Mouse (Mus musculus) heart, embryonic 12.5 days (tissue): Measurements from ENCODE around the gene Agps. TPM values are rescaled to one million over a fixed set of nuclear protein-coding genes. Genes with fewer than 3 reads are reported as not detected.

Source experiments
- ATAC-seq: fragments of 200-750 bp; cut with Nextera tagmentation; 2 replicates; pipeline ENCODE4 v1.8.0; 2017; ENCODE audit warnings: moderate TSS enrichment, moderate library complexity; ENCODE audit not compliant: insufficient number of reproducible peaks, low FRiP score
- H3K27ac ChIP-seq: fragments of 300-500 bp; sonication (generic); 2 replicates; pipeline ENCODE4 v1.5.1; 2016; ENCODE audit warnings: mild to moderate bottlenecking, moderate library complexity; ENCODE audit not compliant: poor library complexity, severe bottlenecking
- H3K27me3 ChIP-seq: fragments of 300-500 bp; sonication (generic); replicated peaks from 2 replicates; pipeline ENCODE4 v1.6.1; 2016; ENCODE audit warnings: mild to moderate bottlenecking, moderate library complexity
- H3K36me3 ChIP-seq: fragments of 300-500 bp; sonication (generic); 2 replicates; pipeline ENCODE4 v1.6.1; 2016; ENCODE audit warnings: mild to moderate bottlenecking, moderate library complexity
- H3K4me1 ChIP-seq: fragments of 300-500 bp; sonication (generic); replicated peaks from 2 replicates; pipeline ENCODE4 v1.6.1; 2016; ENCODE audit warnings: mild to moderate bottlenecking
- H3K4me2 ChIP-seq: fragments of 300-500 bp; sonication (generic); 2 replicates; pipeline ENCODE4 v1.6.1; 2016; ENCODE audit warnings: mild to moderate bottlenecking, moderate library complexity
- H3K4me3 ChIP-seq: fragments of 300-500 bp; sonication (generic); 2 replicates; pipeline ENCODE4 v1.5.1; 2016; ENCODE audit warnings: mild to moderate bottlenecking
- H3K9ac ChIP-seq: fragments of 300-500 bp; sonication (generic); 2 replicates; pipeline ENCODE4 v1.6.1; 2016; ENCODE audit warnings: mild to moderate bottlenecking, moderate library complexity
- H3K9me3 ChIP-seq: fragments of 300-500 bp; sonication (generic); replicated peaks from 2 replicates; pipeline ENCODE4 v1.6.1; 2016; ENCODE audit warnings: mild to moderate bottlenecking, moderate library complexity
- WGBS: fragments of 180-500 bp; shearing (Covaris S2); methylation state at CpG from one replicate; pipeline ENCODE4 v1.1.7; 2016; 5-methylcytosine and 5-hydroxymethylcytosine counted together
- polyA plus RNA-seq: library from polyadenylated mRNA; unstranded; fragments of >200 nt; fragmentation: Nextera tagmentation; extraction: Ambion mirVana; gene quantifications from 2 replicates; pipeline ENCODE4 v1.2.1, GENCODE M21; 2016

Gene Agps
- polyA plus RNA-seq, 1 experiment from 2014 or later = 40.3 TPM

DNA sequence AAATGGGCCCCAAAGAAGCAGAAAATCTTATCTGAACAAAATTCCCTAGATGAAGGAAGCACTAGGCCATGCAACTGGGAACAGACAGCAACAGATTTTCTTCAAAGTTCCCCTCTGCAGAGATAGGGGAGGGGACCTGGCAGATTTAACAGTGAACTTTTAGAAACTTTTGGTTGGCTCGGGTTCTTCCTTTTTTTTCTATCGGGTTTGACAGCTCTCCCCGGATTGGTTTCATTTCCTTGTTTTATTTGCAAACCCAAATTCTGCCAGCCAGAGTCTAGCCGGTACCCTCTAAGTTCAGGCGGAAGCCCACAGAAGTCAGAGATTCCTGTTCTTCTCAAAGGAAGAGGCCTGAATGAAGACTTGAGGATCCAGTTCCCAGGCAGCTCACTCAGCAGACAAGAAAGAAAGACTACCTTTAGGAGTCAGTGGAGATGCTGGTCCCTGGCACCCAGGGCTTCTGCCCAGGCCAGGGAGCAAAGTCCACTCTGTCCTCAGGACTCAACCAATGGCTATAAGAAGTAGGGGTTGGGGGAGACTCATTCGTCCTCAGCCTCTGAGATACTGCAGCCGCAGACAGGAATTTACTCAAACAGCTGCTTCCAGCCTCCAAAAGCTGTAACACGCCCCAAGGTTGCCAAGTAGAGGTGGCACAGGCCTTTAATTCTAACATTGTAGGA is 2.9 kb upstream of the Agps start:
- 63% methylated on average over 8 of the region's 8 CpGs for WGBS

GRCm38 (mm10) chr2:75830233-75830632 is 1.7 kb upstream of the Agps start:
- H3K27ac ChIP-seq = no peak overlapping the region
- no peaks in the 10 kb centered on the region for H3K9me3 ChIP-seq
- no peak overlapping the region for H3K4me3 ChIP-seq
- 79% methylated on average over 7 of the region's 7 CpGs for WGBS
- no peaks in the 10 kb centered on the region for H3K27me3 ChIP-seq
- no peak overlapping the region for H3K4me2 ChIP-seq
- H3K9ac ChIP-seq = no peak overlapping the region
- no peak for ATAC-seq
- H3K36me3 ChIP-seq = no peaks in the 10 kb centered on the region
- peaks cover 13% of the 10 kb centered on the region; the same call in 1 of the 2 replicates for H3K4me1 ChIP-seq

More for the DNA sequence above, 2.9 kb upstream of the Agps start:
- Histone ChIP-seq H3K36me3 (no peaks in the 10 kb centered on the region), H3K27ac (no peak overlapping the region), H3K9ac (no peak overlapping the region), H3K27me3 (no peaks in the 10 kb centered on the region), H3K9me3 (no peaks in the 10 kb centered on the region), H3K4me3 (no peak overlapping the region), H3K4me2 (no peak overlapping the region), H3K4me1 (peaks cover 13% of the 10 kb centered on the region; the same call in 1 of the 2 replicates)
- ATAC-seq = no peak

DNA sequence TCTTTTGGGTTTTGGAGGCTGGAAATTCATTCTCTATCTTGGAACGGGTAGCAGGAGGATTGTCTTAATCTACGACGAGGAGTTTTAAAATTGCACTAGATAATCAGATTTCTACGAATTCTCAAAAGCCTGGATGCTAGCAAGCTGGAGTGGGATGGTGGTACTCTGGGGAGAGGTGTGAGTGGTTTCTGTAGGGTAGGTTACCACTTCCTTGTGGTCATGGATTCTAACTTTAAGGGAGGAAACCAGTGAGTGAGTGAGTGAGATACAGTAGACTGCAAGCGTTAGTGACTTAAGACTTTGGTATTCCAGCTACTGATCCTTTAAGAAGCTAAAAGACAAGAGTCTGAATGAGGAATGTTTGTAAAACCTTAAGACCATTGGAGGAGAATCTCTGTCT is 804 bp downstream of the Agps start:
- H3K27ac ChIP-seq = no peak overlapping the region
- H3K4me2 ChIP-seq = peak overlapping the region; percentile 84
- ATAC-seq = no peak
- WGBS = under 1% methylated on average over 5 of the region's 5 CpGs
- peak overlapping the region; percentile 78 for H3K9ac ChIP-seq
- H3K4me1 ChIP-seq = peaks cover 23% of the 10 kb centered on the region
- H3K4me3 ChIP-seq = peak overlapping the region; percentile 65
- H3K9me3 ChIP-seq = no peaks in the 10 kb centered on the region
- no peaks in the 10 kb centered on the region for H3K27me3 ChIP-seq
- no peaks in the 10 kb centered on the region for H3K36me3 ChIP-seq

GRCm38 (mm10) chr2:75834492-75834891 is 2.5 kb downstream of the Agps start:
- Histone ChIP-seq H3K27me3 (no peaks in the 10 kb centered on the region), H3K4me2 (no peak overlapping the region), H3K4me3 (no peak overlapping the region), H3K9me3 (no peaks in the 10 kb centered on the region), H3K4me1 (peaks cover 23% of the 10 kb centered on the region), H3K9ac (no peak overlapping the region), H3K36me3 (no peaks in the 10 kb centered on the region), H3K27ac (no peak overlapping the region)
- 84% methylated on average over 2 of the region's 2 CpGs for WGBS
- no peak for ATAC-seq

- Histone ChIP-seq H3K27me3 (no peaks in the 10 kb centered on the region), H3K36me3 (no peaks in the 10 kb centered on the region), H3K27ac (no peak overlapping the region), H3K4me2 (no peak overlapping the region), H3K4me3 (no peak overlapping the region), H3K4me1 (peaks cover 30% of the 10 kb centered on the region), H3K9me3 (no peaks in the 10 kb centered on the region), H3K9ac (no peak overlapping the region)
- ATAC-seq = no peak
- 74% methylated on average over 2 of the region's 2 CpGs for WGBS
Measured at GRCm38 (mm10) chr2:75842302-75842701, 10.3 kb downstream of the Agps start.

- no peaks in the 10 kb centered on the region for H3K9me3 ChIP-seq
- H3K9ac ChIP-seq = no peak overlapping the region
- H3K4me3 ChIP-seq = no peak overlapping the region
- no peaks in the 10 kb centered on the region for H3K27me3 ChIP-seq
- ATAC-seq = no peak
- H3K36me3 ChIP-seq = no peaks in the 10 kb centered on the region
- WGBS = 86% methylated on average over 1 of the region's 1 CpGs
- peaks cover 17% of the 10 kb centered on the region for H3K4me1 ChIP-seq
- no peak overlapping the region for H3K4me2 ChIP-seq
- no peak overlapping the region for H3K27ac ChIP-seq
Measured at GRCm38 (mm10) chr2:75847708-75848107, 15.7 kb downstream of the Agps start.

DNA sequence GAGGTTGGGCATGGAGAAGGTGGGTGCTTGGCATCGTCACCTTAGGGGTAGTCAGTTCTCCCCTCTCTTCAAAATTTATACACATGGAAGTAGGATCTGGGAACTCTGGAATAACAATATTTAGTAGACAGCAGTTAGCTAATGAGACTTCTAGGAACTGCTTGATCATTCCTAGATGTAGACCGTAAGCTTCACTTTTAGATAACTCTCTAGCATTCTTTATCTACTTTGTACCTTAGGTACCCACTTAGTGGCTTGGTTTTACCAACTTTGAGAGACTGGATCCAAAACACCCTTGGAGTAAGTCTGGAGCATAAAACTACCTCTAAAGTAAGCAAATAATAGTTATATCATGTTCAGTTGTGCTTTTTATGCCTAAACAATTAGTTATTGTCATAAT is 20.5 kb downstream of the Agps start:
- H3K4me3 ChIP-seq = no peak overlapping the region
- H3K36me3 ChIP-seq = peaks cover 13% of the 10 kb centered on the region
- peaks cover 4% of the 10 kb centered on the region; the same call in 1 of the 2 replicates for H3K4me1 ChIP-seq

GRCm38 (mm10) chr2:75854136-75854535 is 22.2 kb downstream of the Agps start:
- Histone ChIP-seq H3K4me2 (no peak overlapping the region), H3K4me1 (peaks cover 4% of the 10 kb centered on the region; the same call in 1 of the 2 replicates), H3K27me3 (no peaks in the 10 kb centered on the region), H3K4me3 (no peak overlapping the region), H3K36me3 (peaks cover 24% of the 10 kb centered on the region), H3K9ac (no peak overlapping the region), H3K9me3 (no peaks in the 10 kb centered on the region), H3K27ac (no peak overlapping the region)
- ATAC-seq = no peak
- WGBS = 45% methylated on average over 3 of the region's 3 CpGs

More for the DNA sequence above, 20.5 kb downstream of the Agps start:
- H3K4me2 ChIP-seq = no peak overlapping the region
- H3K27ac ChIP-seq = no peak overlapping the region
- ATAC-seq = no peak
- H3K9me3 ChIP-seq = no peaks in the 10 kb centered on the region
- H3K9ac ChIP-seq = no peak overlapping the region
- WGBS = 87% methylated on average over 2 of the region's 2 CpGs
- H3K27me3 ChIP-seq = no peaks in the 10 kb centered on the region

DNA sequence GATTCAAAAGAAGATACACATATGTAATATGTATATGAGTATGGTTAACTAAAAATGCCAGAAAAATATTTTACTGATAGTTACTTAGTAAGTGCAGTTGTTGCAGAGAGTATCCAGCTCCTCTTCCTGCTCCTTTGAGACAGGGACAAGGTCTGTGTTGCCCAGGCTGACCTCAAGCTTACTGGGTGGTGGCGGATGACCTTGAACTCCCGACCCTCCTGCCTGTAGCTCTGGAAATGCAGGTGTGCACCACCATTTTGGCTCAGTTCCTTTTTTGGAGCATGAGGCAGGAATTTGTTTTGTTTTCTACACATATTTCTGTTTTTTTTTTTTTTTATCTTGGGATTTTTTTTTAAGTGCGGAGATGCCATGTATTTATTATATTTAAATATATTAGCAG is 29.1 kb downstream of the Agps start:
- no peak overlapping the region for H3K9ac ChIP-seq
- WGBS = 96% methylated on average over 3 of the region's 3 CpGs
- H3K9me3 ChIP-seq = no peaks in the 10 kb centered on the region
- no peaks in the 10 kb centered on the region for H3K27me3 ChIP-seq
- no peaks in the 10 kb centered on the region for H3K4me1 ChIP-seq
- no peak overlapping the region for H3K27ac ChIP-seq
- H3K4me3 ChIP-seq = no peak overlapping the region
- H3K36me3 ChIP-seq = peaks cover 37% of the 10 kb centered on the region
- no peak overlapping the region for H3K4me2 ChIP-seq
- ATAC-seq = no peak

DNA sequence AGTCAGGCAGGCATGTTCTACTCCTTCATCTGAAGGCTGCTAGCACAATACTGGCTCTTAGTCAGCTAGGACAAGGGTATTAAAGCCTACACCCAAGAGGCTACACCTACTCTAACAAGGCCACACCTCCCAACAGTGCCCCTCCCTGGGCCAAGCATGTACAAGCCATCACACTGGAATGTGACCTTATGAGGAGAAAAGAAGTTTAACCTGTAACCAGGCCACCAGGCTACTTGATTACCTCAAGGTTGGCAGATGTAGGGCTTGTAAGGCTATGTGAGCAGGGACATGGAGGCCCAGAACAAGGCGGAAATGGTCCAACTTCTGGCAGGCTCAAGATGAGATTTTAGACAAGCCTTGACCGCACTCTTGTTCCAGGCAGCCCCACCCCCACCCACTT is 37.6 kb downstream of the Agps start:
- WGBS = 89% methylated on average over 2 of the region's 2 CpGs
- ATAC-seq = no peak

GRCm38 (mm10) chr2:75874008-75874559 is 42.1 kb downstream of the Agps start:
- H3K27me3 ChIP-seq = no peaks in the 10 kb centered on the region
- 75% methylated on average over 3 of the region's 3 CpGs for WGBS
- no peaks in the 10 kb centered on the region for H3K4me1 ChIP-seq
- peaks cover 22% of the 10 kb centered on the region; the same call in 1 of the 2 replicates for H3K36me3 ChIP-seq
- no peaks in the 10 kb centered on the region for H3K9me3 ChIP-seq
- ATAC-seq = no peak
- H3K4me3 ChIP-seq = no peak overlapping the region
- no peak overlapping the region for H3K4me2 ChIP-seq
- no peak overlapping the region for H3K27ac ChIP-seq
- no peak overlapping the region for H3K9ac ChIP-seq

More for the DNA sequence above, 37.6 kb downstream of the Agps start:
- Histone ChIP-seq H3K4me1 (no peaks in the 10 kb centered on the region), H3K27me3 (no peaks in the 10 kb centered on the region), H3K9me3 (no peaks in the 10 kb centered on the region), H3K4me2 (no peak overlapping the region), H3K27ac (no peak overlapping the region), H3K36me3 (peaks cover 21% of the 10 kb centered on the region), H3K9ac (no peak overlapping the region), H3K4me3 (no peak overlapping the region)
